Mouse (Mus musculus): ENCODE measurements at regions not wholly inside any gene's neighbourhood (a gene's known extent, or its start where the extent isn't known, plus 50 kb on each side); places are given as distances from the start of the nearest gene placed in this dataset.

DNA sequence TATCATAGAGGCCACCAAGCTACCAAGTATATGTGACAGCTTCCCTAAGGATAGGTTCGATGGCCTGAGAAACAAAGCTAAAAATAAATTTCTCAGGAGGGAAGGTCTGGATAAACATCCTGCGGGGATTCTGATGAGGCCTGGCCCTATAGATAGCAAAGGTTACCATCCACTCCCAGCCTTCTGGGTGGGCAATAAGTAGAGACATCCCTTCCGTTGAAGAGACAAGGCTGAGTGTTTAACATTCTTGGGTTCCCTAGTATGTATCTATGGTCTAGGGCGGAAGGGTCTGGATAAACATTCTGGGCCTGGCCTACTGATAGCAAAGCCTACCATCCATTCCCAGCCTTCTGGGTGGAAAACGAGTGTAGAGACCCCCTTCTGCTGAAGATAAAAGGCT lies 180.5 kb upstream of the Dlk1 start:
- DNase-seq = no peak

DNA sequence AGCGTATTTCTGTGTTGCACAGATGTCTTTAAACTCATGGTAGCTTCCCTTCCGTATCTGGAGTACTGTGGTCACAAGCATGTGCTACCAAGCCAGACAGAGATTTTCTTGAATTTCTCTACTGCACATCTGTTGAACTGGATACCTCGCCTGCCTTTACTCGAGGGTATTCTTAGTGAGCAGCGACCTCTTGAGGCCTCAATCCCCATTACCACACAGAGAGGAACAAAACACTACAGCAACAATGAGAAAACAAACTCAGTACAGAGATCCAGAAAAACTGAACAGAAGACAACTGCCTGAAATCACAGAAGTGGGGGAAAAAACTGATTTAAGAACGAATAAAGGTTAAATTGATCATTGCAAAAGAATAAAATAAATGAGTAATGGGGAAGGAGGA lies 137.8 kb upstream of the Dlk1 start:
- DNase-seq = no peak

DNA sequence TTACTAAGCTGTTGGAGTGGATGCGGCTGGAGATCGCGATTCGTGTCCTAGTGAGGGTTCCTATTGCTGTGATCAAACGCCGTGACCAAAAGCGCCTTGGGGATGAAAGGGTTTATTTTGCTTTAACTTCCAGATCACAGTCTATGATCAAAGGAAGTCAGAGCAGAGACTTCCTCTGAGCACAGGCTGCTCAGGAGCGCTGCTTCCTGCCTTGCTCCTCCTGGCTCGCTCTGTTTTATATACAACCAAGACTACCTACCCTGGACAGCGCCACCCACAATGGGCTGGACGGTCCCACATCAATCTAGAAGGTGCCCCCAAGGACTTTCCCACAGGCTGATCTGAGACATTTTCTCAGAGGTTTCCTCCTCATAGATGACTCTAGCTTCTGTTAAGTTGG lies 126.6 kb upstream of the Dlk1 start:
- no peak for DNase-seq

DNA sequence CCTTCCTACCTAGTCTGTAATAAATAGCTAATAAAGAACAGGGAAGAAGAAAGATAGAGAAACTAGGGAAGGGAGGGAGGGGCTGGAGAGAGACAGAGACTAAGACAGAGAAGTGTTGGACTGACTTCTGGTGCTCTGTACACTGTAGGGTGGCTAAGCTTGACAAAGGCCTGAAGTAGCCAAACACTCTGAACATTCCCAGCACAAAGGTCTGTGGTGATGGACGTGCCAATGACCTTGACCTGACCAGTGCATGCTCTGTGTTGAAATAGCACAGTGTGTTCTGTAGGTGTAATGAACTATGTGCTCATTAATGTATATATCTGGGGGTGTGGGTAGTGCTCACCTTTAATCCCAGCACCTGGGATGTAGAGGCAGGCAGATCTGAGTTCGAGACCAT lies 81.3 kb upstream of the Dlk1 start:
- no peak for DNase-seq

DNA sequence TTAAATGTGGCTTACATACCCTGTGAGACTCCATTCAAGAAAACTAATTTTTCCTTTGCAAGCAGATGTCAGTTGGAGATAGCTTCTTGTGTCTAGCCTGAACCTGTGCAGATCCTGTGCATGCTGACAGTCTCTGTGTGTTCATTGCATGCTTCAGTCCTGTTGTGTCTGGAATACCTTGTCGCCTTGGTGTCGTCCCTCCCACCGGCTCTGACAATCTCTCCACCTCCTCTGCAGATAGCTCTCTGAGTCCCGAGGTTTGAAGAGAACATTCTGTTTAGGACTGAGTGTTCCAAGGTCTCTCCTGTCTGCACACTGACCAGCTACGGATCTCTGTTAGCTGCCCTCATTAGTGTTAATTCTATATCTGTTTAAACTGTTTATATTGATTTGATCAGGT lies 66.8 kb upstream of the Dlk1 start:
- no peak for DNase-seq

DNA sequence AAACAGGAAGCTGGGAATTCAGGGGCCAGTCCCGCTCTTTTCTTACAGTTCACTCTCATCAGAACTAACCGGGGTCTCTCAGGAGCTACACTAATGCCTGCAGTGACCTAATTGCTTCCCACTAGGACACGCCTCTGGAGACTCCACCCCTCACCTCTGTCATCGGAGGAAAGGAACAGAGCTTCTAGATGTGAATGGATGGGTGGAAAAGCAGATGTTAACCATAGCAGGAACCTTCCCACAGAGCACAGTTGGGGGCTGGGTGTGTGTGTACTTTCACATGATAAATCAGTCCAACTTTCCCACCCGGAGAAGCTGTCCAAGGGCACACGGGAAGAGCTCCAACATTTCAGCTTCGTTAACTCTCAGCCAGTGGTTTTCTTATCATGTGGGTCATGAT lies 63.8 kb upstream of the Dlk1 start:
- no peak for DNase-seq

DNA sequence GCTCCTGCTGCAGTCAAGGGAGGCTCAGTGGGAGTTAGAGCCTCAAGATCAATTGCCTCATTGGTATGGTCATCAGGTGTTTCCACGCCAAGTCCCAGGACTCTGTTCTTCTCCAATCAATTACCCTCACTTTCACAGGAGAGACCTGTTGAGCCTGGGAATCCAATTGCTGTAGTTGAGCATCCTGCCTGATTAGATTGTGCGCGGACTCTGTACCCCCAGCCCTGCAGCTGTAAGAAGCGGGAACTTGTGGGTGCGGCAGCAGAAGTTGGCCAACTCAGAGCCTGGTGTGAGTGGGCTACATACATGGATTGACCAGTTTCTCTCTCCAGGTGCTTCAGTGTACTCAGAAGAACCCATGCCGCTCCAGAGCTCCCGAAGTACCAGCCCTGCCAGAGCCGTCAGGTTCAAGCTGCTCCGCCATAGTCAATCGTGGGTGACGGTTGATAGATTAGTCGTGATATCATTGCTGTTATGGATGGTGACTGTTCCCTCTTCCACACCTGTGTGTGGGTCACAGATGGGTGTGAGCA lies 62.2 kb upstream of the Dlk1 start:
- DNase-seq = peak in 1 of 2 experiments; percentile 10

DNA sequence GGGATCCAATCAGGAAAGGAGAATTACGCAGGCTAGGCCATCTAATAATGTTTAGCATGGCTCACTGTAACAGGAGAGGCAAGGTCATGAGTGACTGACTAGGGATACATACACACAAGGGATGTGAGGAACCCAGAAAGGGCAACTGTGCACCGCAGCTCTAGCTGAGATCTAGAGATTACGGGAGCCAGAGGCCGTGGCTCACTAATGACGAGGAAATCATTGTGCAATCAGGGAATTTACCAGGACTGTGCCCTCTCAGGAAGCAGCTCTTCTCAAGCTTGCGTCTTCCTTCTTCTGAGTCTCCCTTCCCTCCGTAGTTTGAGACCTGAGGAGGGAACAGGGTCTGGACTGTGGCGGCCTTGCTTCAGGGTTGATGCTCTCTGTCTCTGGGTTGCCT lies 61.6 kb upstream of the Dlk1 start:
- peak in 1 of 2 experiments; percentile 10 for DNase-seq

DNA sequence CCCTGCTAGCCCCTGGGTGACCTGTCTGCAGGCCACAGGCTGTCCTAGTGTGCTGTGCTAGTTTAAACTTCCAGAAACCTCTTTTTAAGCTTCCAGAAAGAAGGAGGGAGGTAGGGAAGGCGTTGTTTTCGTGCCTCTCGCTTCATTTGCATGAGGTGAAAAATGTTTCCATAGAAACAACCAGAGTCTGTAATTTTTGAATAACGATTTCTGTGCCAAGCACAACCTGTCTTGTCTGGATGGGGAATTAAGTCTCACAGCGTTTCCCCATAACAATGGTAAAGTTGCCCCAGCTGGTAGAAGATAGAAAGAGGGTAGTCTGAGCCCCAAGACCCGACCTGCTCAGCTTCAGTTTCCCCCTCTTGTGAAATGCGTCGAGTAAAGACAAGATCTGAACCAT lies 59.3 kb upstream of the Dlk1 start:
- DNase-seq = no peak

DNA sequence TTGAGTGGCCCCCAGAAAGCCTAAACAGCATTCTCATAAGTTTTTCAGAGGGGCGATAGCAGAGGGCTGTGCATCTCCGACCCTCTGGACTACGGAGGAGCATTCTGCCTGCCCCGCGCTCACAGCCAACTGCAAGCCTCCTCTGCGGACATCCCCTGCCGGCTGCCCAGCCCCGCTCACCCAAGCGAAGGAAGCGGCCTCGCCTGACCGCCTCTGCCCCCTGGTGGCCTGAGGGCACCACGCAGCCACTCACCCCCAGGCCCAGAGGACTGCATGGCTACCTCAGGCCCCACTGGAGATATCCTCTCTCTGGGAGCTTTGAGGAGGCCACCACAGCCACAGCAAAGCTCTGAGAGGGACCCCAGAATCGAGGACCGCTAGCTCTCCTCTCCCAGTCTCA lies 58.8 kb upstream of the Dlk1 start:
- peak; percentile 79 to 86 for DNase-seq

DNA sequence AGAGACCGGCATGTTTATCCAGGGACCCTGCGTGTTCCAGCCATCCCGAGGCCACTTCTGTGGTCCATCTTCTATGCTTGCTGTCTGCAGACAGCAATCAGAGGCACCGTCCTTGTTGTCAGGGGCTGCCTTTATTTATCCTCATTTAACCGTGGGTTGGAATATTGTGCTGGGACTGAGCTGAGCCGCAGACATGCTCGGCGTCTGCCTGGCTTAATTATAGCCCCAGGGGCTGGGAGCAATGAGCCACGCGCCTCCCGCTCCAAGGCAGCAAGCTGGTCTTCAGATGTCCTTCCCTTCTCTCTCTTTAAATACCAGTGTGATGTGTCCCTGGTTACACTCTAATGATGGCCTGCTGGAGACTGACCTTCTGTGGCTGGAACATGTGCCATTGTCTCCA lies 58.2 kb upstream of the Dlk1 start:
- DNase-seq = peak in 1 of 2 experiments; percentile 15

DNA sequence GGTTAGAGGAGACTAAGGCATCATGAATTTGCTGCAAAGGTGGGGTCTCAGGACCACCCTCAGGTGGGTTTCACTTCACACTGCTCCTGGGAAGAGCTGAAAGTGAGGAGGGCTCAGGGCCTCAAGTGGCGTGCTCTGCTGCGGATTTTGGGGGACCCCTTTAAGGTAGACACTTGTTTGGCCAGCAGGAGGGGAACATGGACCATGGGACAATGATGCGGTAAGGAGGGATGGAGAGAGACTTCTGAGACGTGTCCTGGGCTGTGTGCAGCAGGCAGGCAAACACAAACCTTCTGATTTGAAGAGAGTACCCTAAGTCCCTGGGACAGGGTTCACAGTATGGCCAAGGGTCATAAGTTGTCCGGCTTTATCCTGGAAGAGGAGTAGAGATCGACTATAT lies 56.0 kb upstream of the Dlk1 start:
- no peak for DNase-seq

DNA sequence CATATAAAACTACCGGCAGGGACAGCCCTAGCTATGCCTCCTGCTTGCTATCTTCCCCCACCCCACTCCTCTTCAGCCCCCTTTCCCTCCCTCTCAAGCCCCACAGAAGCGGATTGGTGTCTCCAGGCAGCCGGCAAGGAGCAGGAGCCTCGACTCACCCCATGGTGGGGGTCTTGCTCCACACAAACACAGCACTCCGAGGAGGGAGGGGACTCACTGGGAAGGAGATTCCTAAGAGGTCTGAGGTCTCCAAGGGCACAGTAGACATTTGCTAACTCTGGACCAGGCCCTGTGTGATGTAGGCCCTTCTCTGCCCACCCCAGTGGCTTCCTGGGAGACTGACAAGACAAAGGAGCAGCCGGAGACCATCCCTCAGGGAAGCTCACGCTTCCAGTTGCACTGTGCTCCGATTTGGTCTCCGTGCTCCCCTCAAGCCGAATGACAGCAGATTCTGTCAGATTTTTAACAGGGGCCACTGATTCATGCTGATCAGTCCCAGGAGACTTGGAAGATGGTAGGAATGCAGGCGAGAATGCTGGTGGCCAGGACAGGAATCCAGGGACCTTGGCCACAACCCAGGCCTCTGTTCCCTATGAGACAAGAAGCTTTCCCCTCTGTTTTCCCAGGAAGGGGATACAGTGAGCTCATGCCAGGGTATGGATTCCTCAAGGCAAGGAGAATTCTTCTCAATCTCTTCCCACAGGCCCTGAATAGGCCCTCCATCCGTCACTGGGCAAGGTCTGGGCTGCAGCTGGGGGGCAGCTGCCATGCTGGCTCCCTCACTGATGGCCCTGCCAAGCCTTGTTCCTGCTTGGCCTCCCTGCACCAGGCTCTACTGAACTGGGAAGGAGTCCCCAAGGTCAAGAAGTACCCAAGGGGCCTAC lies 55.2 kb upstream of the Dlk1 start:
- DNase-seq = no peak

DNA sequence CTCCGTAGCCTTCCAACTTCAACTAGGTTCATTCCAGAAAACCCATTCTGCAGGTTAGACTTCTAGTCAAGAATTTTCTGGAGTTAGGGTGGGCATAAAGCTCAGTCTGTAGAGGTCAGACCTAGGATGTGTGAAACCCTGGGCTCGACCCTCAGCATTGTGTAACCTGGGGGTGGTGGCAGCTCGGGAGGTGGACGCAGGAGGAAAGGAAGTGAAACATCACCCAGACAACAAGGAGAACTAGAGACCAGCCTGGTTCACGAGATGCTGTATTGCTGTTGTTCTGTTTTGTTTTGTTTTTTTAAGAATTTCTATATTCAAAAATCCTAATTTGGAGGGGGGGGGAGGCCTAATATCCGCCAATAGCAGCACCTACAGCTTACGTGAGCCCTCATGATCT lies 54.1 kb upstream of the Dlk1 start:
- DNase-seq = no peak

DNA sequence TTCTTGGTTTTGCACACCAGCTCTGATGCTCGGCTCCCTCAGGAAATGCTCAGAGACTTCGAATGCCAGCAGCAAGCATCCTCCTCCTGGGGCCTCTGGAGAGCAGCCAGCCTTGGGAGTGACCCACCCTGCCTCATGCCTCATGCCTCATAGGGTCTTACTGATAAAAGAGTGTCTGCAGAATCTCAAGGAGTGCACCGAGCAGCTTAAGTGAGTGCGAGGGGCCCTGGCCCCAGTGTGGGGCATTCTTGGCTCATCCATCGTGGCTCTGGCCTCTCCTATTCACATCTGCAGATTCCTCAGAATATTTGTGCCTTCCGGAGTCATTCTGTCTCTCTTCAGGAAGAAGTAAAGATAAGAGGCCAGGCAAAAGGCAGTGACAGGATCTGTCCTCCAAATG lies 53.7 kb upstream of the Dlk1 start:
- DNase-seq = no peak

DNA sequence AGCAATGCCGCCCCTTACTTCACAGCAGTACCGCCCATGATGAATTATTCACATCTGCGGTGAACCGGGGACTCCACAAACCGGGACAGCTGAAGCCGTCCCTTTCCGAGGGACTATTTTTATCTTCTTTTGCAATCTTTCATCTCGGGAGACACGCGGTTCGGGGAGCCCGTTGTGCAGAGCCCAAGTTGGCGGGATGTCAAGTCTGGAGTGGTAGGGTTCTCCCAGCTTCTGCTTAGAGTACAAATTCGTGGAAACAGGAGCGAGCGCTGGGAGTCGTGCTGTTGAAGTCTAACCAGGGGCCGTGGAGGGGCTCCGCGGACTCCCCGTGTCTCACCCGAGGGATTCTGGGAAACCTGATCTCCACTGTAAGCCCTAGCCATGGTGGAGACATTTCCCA lies 53.0 kb upstream of the Dlk1 start:
- peak; percentile 50 to 58 for DNase-seq

DNA sequence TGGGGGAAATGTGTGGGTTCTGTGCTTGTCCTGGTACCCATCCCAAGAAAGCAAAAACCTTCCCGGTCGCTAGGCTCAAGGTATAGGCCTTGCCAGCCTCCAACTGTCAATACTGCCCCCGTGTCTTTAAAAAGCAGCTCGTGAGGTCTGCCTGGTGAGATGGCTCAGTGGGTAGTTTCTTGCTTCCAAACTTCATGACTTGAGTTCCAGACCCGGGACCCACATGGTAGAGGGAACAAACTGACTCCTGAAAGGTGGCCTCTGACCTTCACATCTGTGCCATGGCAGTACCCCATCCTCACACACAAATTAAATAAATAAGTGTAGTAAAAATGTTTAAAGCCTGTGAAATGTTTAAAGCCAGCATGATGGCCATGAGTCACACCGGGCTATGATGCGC lies 52.6 kb upstream of the Dlk1 start:
- DNase-seq = peak in 1 of 2 experiments; percentile 4

DNA sequence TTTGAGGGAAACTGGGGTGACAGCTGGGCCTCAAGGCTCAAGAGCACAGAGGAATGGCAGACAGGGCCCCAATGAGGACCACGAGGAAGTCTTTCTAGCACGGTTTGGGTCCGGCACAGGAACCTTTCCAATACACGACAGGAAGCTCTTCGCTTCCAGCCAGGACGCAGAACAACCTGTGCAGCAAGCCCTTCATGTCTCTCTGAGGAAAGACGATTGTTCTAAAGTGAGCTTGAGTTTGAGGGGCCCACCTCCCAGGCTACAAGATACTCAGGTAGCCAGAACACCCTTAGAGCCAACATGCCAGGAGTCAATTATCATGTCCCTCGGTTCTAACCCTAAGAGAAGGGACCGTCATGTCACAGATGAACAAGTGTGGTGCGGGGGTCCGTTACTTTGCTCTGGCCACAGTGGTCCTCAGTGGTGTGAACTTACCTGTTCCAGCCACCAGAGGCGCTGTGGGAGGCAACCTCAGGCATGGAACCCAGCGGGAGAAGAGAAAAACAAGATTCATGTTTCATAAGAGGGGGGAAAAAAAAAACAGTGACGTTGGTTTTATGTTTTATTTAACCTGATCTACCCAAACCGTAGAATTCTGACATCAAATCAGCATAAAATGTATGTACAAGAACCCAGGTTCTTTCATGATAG lies 51.6 kb upstream of the Dlk1 start:
- peak; percentile 38 to 47 for DNase-seq

DNA sequence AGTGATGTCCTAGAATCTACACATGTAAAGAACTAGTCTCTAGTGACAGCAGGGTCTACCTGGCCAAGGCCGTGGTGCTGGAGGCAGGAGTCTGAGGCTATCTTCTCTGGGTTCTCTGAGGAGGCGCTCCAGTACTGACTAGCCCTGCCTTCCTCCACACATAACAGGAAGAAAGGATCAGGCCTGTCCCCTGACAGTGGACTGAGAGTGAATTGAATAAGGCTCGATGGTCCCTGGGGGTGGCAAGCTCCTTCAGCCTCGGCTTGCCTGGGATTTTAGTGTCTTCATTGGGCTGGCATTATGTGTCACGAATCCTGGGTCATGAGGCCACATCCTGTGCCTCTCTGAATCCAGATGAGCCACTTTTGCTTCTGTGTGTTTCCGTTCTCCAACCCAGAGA lies 50.9 kb upstream of the Dlk1 start:
- no peak for DNase-seq

DNA sequence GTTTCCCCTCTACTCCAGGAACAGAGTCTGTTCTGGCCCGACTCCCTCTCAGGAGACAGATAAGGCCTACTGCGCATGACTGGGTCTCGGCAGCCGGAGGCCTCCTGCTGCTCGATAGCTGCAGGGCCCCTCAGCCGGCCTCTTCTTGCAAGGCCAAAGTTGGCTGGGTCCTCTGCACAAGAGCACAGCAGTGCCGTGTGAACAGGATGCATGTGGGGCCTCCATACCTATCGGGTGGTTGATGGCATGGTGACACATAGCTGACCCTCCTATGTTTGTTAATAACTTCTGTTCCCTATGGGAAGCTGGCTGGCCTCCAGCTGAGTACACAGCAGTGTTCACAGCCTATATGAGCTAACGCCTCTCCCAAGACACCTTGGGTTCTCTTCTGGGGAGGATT lies 50.4 kb upstream of the Dlk1 start:
- peak; percentile 46 to 73 for DNase-seq

All from lung, postnatal 4 days (tissue).